ENCODE assay signal across 26 mouse cellular contexts in the genomic region with DNA sequence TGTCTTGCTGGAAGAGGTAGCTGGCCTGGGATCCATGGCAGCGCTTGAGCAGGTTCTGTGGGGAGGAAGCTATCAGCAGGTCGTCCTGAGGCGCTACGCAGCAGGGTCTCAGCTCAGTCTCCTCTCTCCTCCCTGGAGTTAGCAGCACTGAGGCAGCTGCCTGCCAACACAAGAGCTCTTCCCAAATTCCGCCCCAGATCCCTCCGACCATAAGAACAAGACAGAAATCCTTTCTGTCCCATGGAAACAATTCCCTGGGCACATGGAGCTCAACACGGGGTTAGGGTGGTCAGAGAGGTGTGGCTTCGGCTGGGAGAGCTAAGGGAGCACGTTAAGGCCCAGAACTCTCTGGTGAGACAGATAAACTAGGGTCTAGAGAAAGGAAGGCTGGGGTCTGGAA. TPM values are rescaled to one million over a fixed set of nuclear protein-coding genes. Genes with fewer than 3 reads are reported as not detected.
DNase-seq lines count a peak whose midpoint lies in the region; ATAC-seq and TF ChIP-seq lines count a peak whose summit lies in the region.
"Had no signal": no experiment of that assay in that cellular context is flagged by ENCODE, and none has a peak within 500 bp of the region (broad histone marks: within the 10 kb centered on the region; RNA-seq: fewer than 3 reads in every experiment).

No protein-coding gene starts in this region.

- no peaks in the 10 kb centered on the region for H3K9me3 ChIP-seq in midbrain, embryonic 10.5 days (replicated peaks)
- no peaks in the 10 kb centered on the region for H3K9me3 ChIP-seq in midbrain, embryonic 15.5 days
- H3K9me3 ChIP-seq in ES-Bruce4 (replicated peaks; ENCODE audit: control insufficient read depth, insufficient read depth, low read length, poor library complexity, severe bottlenecking) = no peaks in the 10 kb centered on the region
- H3K9me3 ChIP-seq in kidney, embryonic 16.5 days (ENCODE audit: low read length) = no peaks in the 10 kb centered on the region
- H3K9me3 ChIP-seq: embryonic facial prominence, embryonic 12.5 days; embryonic facial prominence, embryonic 15.5 days; forebrain, embryonic 13.5 days; G1E; heart, embryonic 10.5 days; hindbrain, embryonic 12.5 days; hindbrain, embryonic 15.5 days; intestine, embryonic 15.5 days had no signal

- TF ChIP-seq EP300 in ES-Bruce4 (IDR thresholded peaks at IDR 0.05; ENCODE audit: insufficient read depth, low read depth, low read length) = no peak

- H3K4me2 ChIP-seq in midbrain, embryonic 15.5 days = no peak overlapping the region
- H3K4me2 ChIP-seq in kidney, embryonic 16.5 days (replicated peaks; ENCODE audit: low read depth, low read length) = no peak overlapping the region
- H3K4me2 ChIP-seq: embryonic facial prominence, embryonic 12.5 days; embryonic facial prominence, embryonic 15.5 days; forebrain, embryonic 13.5 days; heart, embryonic 13.5 days; hindbrain, embryonic 12.5 days; hindbrain, embryonic 15.5 days; intestine, embryonic 15.5 days had no signal

- H3K36me3 ChIP-seq in midbrain, embryonic 10.5 days = peaks cover 11% of the 10 kb centered on the region; the same call in 1 of the 2 replicates
- no peaks in the 10 kb centered on the region for H3K36me3 ChIP-seq in midbrain, embryonic 15.5 days (replicated peaks)
- H3K36me3 ChIP-seq in ES-Bruce4 (ENCODE audit: control insufficient read depth, insufficient read depth, low read length, poor library complexity, severe bottlenecking) = no peaks in the 10 kb centered on the region
- H3K36me3 ChIP-seq in kidney, embryonic 16.5 days (ENCODE audit: insufficient read depth, low read length) = peaks cover 7% of the 10 kb centered on the region

- WGBS in midbrain, embryonic 10.5 days = 74% methylated on average over 9 of the region's 9 CpGs
- WGBS in midbrain, embryonic 15.5 days = 78% methylated on average over 9 of the region's 9 CpGs
- 82% methylated on average over 9 of the region's 9 CpGs for WGBS in kidney, embryonic 16.5 days

- no peaks in the 10 kb centered on the region for H3K27me3 ChIP-seq in midbrain, embryonic 10.5 days (ENCODE audit: low read depth, poor library complexity, severe bottlenecking)
- no peaks in the 10 kb centered on the region for H3K27me3 ChIP-seq in midbrain, embryonic 15.5 days (replicated peaks)
- H3K27me3 ChIP-seq in ES-Bruce4 (ENCODE audit: control insufficient read depth, insufficient read depth, low read length, poor library complexity, severe bottlenecking) = no peaks in the 10 kb centered on the region
- no peaks in the 10 kb centered on the region for H3K27me3 ChIP-seq in kidney, embryonic 16.5 days (ENCODE audit: insufficient read depth, low read length)
- H3K27me3 ChIP-seq: CH12.LX; embryonic facial prominence, embryonic 12.5 days; embryonic facial prominence, embryonic 15.5 days; forebrain, embryonic 13.5 days; heart, embryonic 13.5 days; hindbrain, embryonic 12.5 days; hindbrain, embryonic 15.5 days; intestine, embryonic 15.5 days had no signal

- no peak overlapping the region for H3K9ac ChIP-seq in midbrain, embryonic 15.5 days
- H3K9ac ChIP-seq in ES-Bruce4 (ENCODE audit: low read depth, poor library complexity, severe bottlenecking) = peak overlapping the region; percentile 50
- no peak overlapping the region for H3K9ac ChIP-seq in kidney, embryonic 16.5 days (replicated peaks; ENCODE audit: low read length)
- H3K9ac ChIP-seq: embryonic facial prominence, embryonic 12.5 days; embryonic facial prominence, embryonic 15.5 days; forebrain, embryonic 13.5 days; heart, embryonic 13.5 days; hindbrain, embryonic 12.5 days; hindbrain, embryonic 15.5 days; intestine, embryonic 15.5 days had no signal

- no peak for TF ChIP-seq CTCF in ES-Bruce4 (IDR thresholded peaks at IDR 0.05; ENCODE audit: low read depth, low read length)

- TF ChIP-seq POLR2A in ES-Bruce4 (IDR thresholded peaks at IDR 0.05; ENCODE audit: insufficient read depth, low read length) = no peak

- DNase-seq in midbrain, embryonic 10.5 days (ENCODE audit: low spot score) = no peak
- DNase-seq in ZHBTc4 (ENCODE audit: low read depth, low spot score) = peak; percentile 53
- DNase-seq: adrenal gland, postnatal 10 days; adrenal gland, postnatal 36 days; B cell, adult 2 months; cerebellum, adult 9-10 months; cerebellum, postnatal 14 days; gastrocnemius, postnatal 10 days; gastrocnemius, postnatal 36 days; heart, adult 2 months had no signal

- H3K4me1 ChIP-seq in midbrain, embryonic 10.5 days = no peaks in the 10 kb centered on the region
- H3K4me1 ChIP-seq in midbrain, embryonic 15.5 days = no peaks in the 10 kb centered on the region
- H3K4me1 ChIP-seq in ES-Bruce4 (ENCODE audit: control insufficient read depth, insufficient read depth, low read length) = no peaks in the 10 kb centered on the region
- H3K4me1 ChIP-seq in kidney, embryonic 16.5 days (ENCODE audit: insufficient read depth, low read length) = 0 out of 2 replicates have a peak, but pooled peaks cover 3% of the 10 kb centered on the region
- H3K4me1 ChIP-seq: embryonic facial prominence, embryonic 12.5 days; embryonic facial prominence, embryonic 15.5 days; forebrain, embryonic 13.5 days; heart, embryonic 10.5 days; heart, embryonic 13.5 days; hindbrain, embryonic 12.5 days; hindbrain, embryonic 15.5 days had no signal

- 0 out of 2 replicates have a peak overlapping the region, but pooled peaks have one; percentile 4 for H3K27ac ChIP-seq in midbrain, embryonic 10.5 days (replicated peaks)
- no peak overlapping the region for H3K27ac ChIP-seq in midbrain, embryonic 15.5 days
- H3K27ac ChIP-seq in ES-Bruce4 (ENCODE audit: insufficient read depth, low read length) = peak overlapping the region; percentile 51
- no peak overlapping the region for H3K27ac ChIP-seq in kidney, embryonic 16.5 days (ENCODE audit: low read length)
- H3K27ac ChIP-seq: embryonic facial prominence, embryonic 12.5 days; embryonic facial prominence, embryonic 15.5 days; forebrain, embryonic 13.5 days; heart, adult 2 months; heart, embryonic 10.5 days; heart, embryonic 13.5 days; hindbrain, embryonic 12.5 days; hindbrain, embryonic 15.5 days; intestine, embryonic 15.5 days had no signal

- H3K4me3 ChIP-seq in midbrain, embryonic 10.5 days = no peak overlapping the region
- H3K4me3 ChIP-seq in midbrain, embryonic 15.5 days = no peak overlapping the region
- peak overlapping the region; percentile 59 for H3K4me3 ChIP-seq in ES-Bruce4 (ENCODE audit: low read depth, low read length)
- H3K4me3 ChIP-seq in kidney, embryonic 16.5 days (ENCODE audit: low read length) = no peak overlapping the region
- H3K4me3 ChIP-seq: embryonic facial prominence, embryonic 12.5 days; embryonic facial prominence, embryonic 15.5 days; forebrain, embryonic 13.5 days; heart, adult 2 months; heart, embryonic 10.5 days; heart, embryonic 13.5 days; hindbrain, embryonic 12.5 days; hindbrain, embryonic 15.5 days; intestine, embryonic 15.5 days had no signal

- ATAC-seq in midbrain, embryonic 15.5 days (replicated peaks) = no peak
- ATAC-seq in kidney, embryonic 16.5 days (ENCODE audit: low FRiP score, low TSS enrichment) = no peak
- ATAC-seq in monocyte, adult 5-6 weeks (replicated peaks; ENCODE audit: insufficient number of reproducible peaks, low FRiP score, low TSS enrichment, poor library complexity, severe bottlenecking) = no peak
- ATAC-seq: forebrain, embryonic 13.5 days; forebrain, embryonic 16.5 days had no signal

RNA-seq across cellular contexts. Expression of gene Zfp740, which starts 23.9 kb away (rescaled TPM):
- 63.0 and 72.4 TPM in 2 replicates for polyA plus RNA-seq in midbrain, embryonic 10.5 days (2016; fragmentation: Nextera tagmentation; extraction: Ambion mirVana)
- polyA plus RNA-seq in midbrain, embryonic 15.5 days (2015; fragmentation: Nextera tagmentation; extraction: Ambion mirVana) = 59.0 and 64.2 TPM in 2 replicates
- polyA plus RNA-seq in ES-Bruce4 (2011; ENCODE audit: insufficient read depth, insufficient read length, low read depth, missing spikeins) = 53.7 and 54.3 TPM in 2 replicates
- polyA plus RNA-seq in kidney, embryonic 16.5 days (2015; fragmentation: Nextera tagmentation; extraction: Ambion mirVana) = 82.1 and 88.7 TPM in 2 replicates
- 58.9 to 62.9 TPM (median 60.3 TPM) in 3 replicates for total RNA-seq in monocyte, adult 5-6 weeks (2017)

RNA-seq across cellular contexts. Expression of gene Csad, which starts 25.4 kb away (rescaled TPM):
- polyA plus RNA-seq in midbrain, embryonic 10.5 days (2016; fragmentation: Nextera tagmentation; extraction: Ambion mirVana) = 32.8 and 38.8 TPM in 2 replicates
- 38.0 and 39.4 TPM in 2 replicates for polyA plus RNA-seq in midbrain, embryonic 15.5 days (2015; fragmentation: Nextera tagmentation; extraction: Ambion mirVana)
- polyA plus RNA-seq in ES-Bruce4 (2011; ENCODE audit: insufficient read depth, insufficient read length, low read depth, missing spikeins) = 17.8 and 19.3 TPM in 2 replicates
- 131 and 153 TPM in 2 replicates for polyA plus RNA-seq in kidney, embryonic 16.5 days (2015; fragmentation: Nextera tagmentation; extraction: Ambion mirVana)
- total RNA-seq in monocyte, adult 5-6 weeks (2017) = 4.1 to 11.2 TPM (median 8.1 TPM) in 3 replicates

RNA-seq across cellular contexts. Expression of gene Soat2, which starts 28.8 kb away (rescaled TPM):
- 0.14 and 0.20 TPM in 2 replicates for polyA plus RNA-seq in midbrain, embryonic 10.5 days (2016; fragmentation: Nextera tagmentation; extraction: Ambion mirVana)
- polyA plus RNA-seq in midbrain, embryonic 15.5 days (2015; fragmentation: Nextera tagmentation; extraction: Ambion mirVana) = 0.15 TPM in 1 of 2 replicates, not detected in the other
- polyA plus RNA-seq in ES-Bruce4 (2011; ENCODE audit: insufficient read depth, insufficient read length, low read depth, missing spikeins) = 0.45 TPM in 1 of 2 replicates, not detected in the other
- 0.40 and 0.41 TPM in 2 replicates for polyA plus RNA-seq in kidney, embryonic 16.5 days (2015; fragmentation: Nextera tagmentation; extraction: Ambion mirVana)
- total RNA-seq in monocyte, adult 5-6 weeks (2017) = 6.2 to 25.0 TPM (median 10.2 TPM) in 3 replicates
- polyA plus RNA-seq: forebrain, embryonic 16.5 days had no signal

RNA-seq across cellular contexts. Expression of gene Igfbp6, which starts 34.9 kb away (rescaled TPM):
- 0.32 and 0.38 TPM in 2 replicates for polyA plus RNA-seq in midbrain, embryonic 10.5 days (2016; fragmentation: Nextera tagmentation; extraction: Ambion mirVana)
- 2.6 and 4.3 TPM in 2 replicates for polyA plus RNA-seq in midbrain, embryonic 15.5 days (2015; fragmentation: Nextera tagmentation; extraction: Ambion mirVana)
- 2.0 and 2.2 TPM in 2 replicates for polyA plus RNA-seq in ES-Bruce4 (2011; ENCODE audit: insufficient read depth, insufficient read length, low read depth, missing spikeins)
- 33.0 and 33.9 TPM in 2 replicates for polyA plus RNA-seq in kidney, embryonic 16.5 days (2015; fragmentation: Nextera tagmentation; extraction: Ambion mirVana)
- 0.38 to 1.4 TPM (median 0.68 TPM) in 3 replicates for total RNA-seq in monocyte, adult 5-6 weeks (2017)
- total RNA-seq: granulocyte monocyte progenitor cell, adult 5-6 weeks had no signal
- polyA plus RNA-seq: hindbrain, embryonic 12.5 days had no signal

RNA-seq across cellular contexts. Expression of gene Spryd3, which starts 43.1 kb away (rescaled TPM):
- polyA plus RNA-seq in midbrain, embryonic 10.5 days (2016; fragmentation: Nextera tagmentation; extraction: Ambion mirVana) = 13.7 and 15.5 TPM in 2 replicates
- 78.7 and 80.2 TPM in 2 replicates for polyA plus RNA-seq in midbrain, embryonic 15.5 days (2015; fragmentation: Nextera tagmentation; extraction: Ambion mirVana)
- 11.7 and 15.1 TPM in 2 replicates for polyA plus RNA-seq in ES-Bruce4 (2011; ENCODE audit: insufficient read depth, insufficient read length, low read depth, missing spikeins)
- polyA plus RNA-seq in kidney, embryonic 16.5 days (2015; fragmentation: Nextera tagmentation; extraction: Ambion mirVana) = 19.0 and 22.4 TPM in 2 replicates
- total RNA-seq in monocyte, adult 5-6 weeks (2017) = 49.3 to 56.3 TPM (median 49.3 TPM) in 3 replicates

Comparison
In these comparisons a context has a peak if more than half of its experiments do, and no peak if none do; other contexts are left out.
1. H3K27ac ChIP-seq: peak in midbrain, embryonic 10.5 days (single experiment) and ES-Bruce4 (single experiment); none in midbrain, embryonic 15.5 days (single experiment) and kidney, embryonic 16.5 days (single experiment).